Mouse (Mus musculus) adipocyte (in vitro differentiated cells): ENCODE data around the gene Zbtb38.

ENCODE experiments used
- DNase-seq: peaks from one replicate; pipeline ENCODE4 v3.0.0-alpha.2; 2016; ENCODE audit warnings: low spot score

Zbtb38 gene

GRCm38 (mm10) chr9:96752603-96753114, at the start of gene Zbtb38:
Zbtb38 (minus strand) TSS chr9:96752831.
- DNase-seq = peak; percentile 80

- DNase-seq = peak; percentile 36
Measured at GRCm38 (mm10) chr9:96800131-96800825, 47.6 kb upstream of the Zbtb38 start.

- no peak for DNase-seq
Measured at GRCm38 (mm10) chr9:96797311-96797710, 44.7 kb upstream of the Zbtb38 start.

DNA sequence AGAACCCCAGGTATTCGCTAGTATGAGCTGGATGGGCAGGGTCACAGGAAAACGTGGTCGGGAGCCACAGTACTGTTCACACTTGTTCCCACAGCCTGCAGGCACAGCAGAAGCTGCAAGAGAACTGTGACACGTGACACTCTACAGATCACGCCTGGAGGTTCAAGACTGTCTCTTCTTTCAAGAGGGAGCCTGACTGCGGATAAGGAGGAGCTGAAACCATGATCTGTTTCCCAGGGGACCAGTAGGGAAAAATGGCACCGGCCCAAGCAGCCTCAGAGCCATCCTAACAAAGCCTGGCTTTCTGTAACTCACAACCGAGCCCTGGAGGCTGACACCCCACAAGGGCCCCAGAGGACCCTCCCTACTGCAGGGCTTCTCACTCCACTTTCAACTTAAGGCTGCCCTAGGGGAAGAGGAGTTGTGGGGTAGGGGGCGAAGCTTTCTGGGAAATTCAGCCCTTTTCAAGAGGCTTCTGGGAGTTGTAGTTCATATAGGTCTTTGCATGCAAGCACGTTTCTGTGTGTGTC, 42.8 kb upstream of the Zbtb38 start:
- DNase-seq = no peak

DNA sequence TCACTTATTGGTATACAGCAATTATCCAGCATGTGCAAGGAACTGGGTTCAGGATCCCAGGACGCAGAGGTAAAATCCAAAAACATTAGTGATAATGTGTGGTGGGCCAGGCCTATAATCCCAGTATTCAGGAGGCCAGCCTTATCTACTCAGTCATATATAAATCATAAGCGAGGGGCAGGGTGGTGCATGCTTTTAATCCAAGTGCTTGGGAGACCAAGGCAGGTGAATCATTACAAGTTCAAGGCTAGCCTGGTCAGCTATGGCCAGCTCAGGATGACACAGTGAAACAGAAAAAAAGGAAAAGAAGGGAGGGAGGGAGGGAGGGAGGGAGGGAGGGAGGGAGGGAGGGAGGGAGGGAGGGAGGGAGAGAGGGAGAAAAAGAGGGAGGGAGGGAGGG, 42.0 kb upstream of the Zbtb38 start:
- DNase-seq = no peak

DNA sequence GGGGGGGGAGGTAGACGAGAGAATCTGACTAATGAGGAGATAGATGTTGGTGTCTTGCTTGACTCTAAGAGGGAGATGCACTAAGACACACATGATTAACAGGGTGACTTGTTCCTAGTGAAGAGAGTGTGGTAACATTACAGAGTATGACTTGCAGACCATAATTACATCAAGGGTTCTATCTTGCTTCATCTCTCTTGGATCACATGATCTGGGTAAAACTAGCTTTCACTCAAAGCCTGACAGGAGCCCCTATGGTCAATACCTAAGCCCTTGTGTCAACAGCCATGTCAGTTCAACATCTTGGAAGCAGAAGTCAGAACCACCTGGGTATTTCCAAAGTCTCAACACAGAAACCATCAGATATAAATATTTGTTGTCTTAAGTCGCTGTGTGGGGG, 39.9 kb upstream of the Zbtb38 start:
- DNase-seq = no peak

GRCm38 (mm10) chr9:96790389-96791007, 37.9 kb upstream of the Zbtb38 start:
- no peak for DNase-seq

DNA sequence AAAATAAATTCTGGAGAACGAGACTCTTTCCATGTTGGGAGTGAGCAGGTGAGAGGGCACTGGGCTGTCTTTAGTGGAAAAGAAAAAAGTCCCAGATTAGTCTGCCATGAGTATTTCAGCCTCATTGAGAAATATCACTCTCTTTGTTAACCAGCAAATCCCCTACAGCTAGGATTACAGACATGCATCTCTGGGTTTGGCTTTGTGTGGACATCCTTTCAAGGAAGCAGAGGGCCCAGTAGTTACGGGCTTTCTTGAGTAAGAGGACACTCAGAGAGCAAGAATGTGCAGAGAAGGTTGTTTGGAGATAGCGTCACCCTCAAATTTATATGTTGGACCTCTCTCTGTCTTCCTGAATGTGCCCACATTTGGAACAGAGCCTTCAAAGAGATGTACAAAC, 37.3 kb upstream of the Zbtb38 start:
- peak; percentile 41 for DNase-seq

DNA sequence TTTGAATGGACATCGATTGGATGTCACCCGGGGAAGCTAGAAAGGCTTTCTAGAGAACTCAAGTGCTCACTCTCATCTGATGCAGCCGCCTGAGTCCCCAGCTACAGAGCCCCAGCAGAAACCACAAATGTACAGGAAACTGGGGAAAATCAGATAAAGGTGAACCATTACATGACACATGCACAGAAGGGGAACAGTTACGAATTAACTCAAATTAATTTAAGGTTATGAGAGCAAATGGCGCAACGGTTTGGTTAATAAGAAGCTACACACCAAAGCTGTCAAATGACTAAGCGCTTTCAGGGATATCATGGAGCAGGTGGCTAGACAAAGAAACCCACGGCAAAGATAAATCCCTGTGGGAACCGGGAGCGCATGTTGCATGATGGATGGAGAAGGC, 35.2 kb upstream of the Zbtb38 start:
- DNase-seq = no peak

DNA sequence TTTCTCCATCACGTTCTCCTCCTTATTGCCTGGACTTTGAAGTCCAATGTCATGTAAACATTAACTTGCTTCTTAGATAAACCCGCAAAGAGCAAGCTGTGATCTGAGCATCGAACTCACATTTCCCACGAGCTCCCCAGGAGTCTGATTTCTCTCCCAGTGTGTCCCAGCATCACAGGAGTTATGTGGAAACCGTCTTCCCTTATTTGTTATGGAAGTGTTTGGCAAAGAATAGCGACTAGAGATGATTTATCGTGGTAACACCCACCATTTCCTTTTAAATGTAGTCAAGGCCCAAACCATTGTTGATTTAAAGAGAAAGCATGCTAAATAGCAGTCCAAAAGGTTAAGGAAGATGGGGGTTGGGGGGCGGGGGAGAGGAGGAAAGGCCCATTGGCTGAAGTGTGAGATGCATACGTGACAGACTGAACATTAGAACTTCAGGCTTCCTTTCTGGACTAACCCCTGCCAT, 33.3 kb upstream of the Zbtb38 start:
- DNase-seq = no peak

DNA sequence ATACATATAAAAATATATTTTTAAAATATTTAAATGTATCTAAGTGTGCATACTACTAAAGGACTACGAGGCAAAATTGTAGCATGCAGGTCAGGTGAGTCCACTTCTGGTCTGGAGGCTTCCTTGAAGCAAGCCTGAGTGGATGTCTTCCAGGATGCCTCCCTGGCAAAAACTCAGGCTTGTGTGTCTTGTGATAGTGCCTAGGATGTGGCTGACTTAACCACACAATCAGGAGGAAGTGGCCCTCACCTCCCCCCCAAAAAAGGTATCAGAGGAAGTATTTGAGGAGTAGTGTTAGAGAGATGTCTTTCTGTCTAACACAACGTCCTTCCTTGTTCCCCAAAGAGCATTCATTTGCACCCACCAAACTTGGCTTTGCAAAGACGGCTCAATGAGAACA, 32.6 kb upstream of the Zbtb38 start:
- DNase-seq = no peak

- no peak for DNase-seq
Measured at GRCm38 (mm10) chr9:96783667-96784066, 31.0 kb upstream of the Zbtb38 start.

GRCm38 (mm10) chr9:96783258-96783657, 30.6 kb upstream of the Zbtb38 start:
- peak; percentile 7 for DNase-seq

- DNase-seq = peak; percentile 12
Measured at GRCm38 (mm10) chr9:96782062-96782461, 29.4 kb upstream of the Zbtb38 start.

- DNase-seq = no peak
Measured at GRCm38 (mm10) chr9:96773146-96773545, 20.5 kb upstream of the Zbtb38 start.

GRCm38 (mm10) chr9:96770443-96770842, 17.8 kb upstream of the Zbtb38 start:
- DNase-seq = no peak

DNA sequence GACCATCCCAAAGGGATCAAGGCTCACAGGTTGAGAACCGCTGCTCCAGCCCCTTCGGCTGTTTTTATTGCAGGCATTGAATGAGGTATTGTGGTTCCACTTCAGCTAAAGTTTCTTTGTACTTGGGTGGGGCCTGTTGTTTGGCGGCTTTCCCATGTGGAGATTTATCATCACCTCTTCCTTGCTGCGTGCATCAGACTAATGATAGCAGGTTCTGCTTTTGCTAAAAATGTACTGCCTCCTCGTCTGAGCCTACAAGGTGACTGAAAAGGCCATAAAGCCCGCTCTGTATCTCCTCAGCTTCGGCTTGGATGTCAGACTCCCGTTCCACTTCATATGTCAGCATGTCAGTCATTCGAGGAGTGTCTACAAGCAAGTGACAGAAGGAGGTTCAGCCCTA, 17.0 kb upstream of the Zbtb38 start:
- no peak for DNase-seq

DNA sequence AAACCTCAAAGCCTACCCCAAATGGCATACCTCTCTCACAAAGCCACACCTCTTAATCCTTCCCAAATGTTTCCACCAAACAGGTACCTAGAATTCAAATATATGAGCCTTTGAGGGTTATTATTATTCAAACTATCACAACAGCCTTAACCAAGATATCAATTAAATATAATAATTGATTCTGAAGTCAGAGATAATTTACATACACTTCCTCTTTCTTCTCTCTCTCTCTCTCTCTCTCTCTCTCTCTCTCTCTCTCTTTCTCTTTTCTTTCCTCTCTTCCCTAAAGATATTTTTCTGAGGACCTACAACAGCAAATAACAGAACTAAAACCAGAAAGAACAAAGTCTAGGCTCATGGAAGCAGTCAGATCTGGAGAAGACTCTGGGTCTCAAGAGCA, 15.2 kb upstream of the Zbtb38 start:
- DNase-seq = no peak

GRCm38 (mm10) chr9:96766078-96766477, 13.4 kb upstream of the Zbtb38 start:
- no peak for DNase-seq

- DNase-seq = no peak
Measured at GRCm38 (mm10) chr9:96765410-96765809, 12.8 kb upstream of the Zbtb38 start.

DNA sequence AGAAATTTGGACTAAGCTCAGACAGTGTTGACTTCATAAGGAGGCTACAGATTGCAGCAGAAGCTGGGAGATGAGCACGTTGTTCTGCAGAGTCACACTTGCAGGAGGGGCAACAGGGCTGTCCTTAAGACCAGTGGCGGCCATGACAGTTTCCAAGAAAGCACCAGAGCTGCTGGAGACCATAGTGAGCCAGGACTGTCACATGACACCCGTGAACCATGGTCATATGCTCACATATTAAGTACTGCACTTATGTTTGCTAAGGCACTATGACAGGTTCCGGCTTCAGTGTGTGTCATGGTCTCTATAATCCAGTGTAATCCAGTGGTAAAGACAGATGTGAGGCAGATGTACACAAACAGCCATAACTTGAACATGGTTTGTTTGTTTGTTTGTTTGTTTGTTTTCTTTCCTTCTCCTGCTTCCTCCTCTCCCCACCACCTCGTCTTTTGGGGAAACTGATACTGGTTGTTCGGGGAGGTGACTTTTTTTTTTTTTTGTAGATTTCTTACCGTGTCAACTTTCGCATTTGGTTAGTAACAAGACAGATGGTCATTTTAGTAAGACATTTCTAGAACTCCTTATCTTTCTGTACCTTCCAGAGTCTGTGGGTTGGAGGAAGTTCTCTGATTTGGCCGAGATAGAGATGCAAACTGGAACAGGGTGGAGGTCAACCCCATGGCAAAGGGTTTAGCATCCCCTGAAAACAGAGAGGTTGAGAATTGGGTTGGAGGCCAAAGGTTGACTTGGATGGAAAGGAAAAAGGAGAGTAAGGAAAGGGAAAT, 11.4 kb upstream of the Zbtb38 start:
- DNase-seq = peak; percentile 30

DNA sequence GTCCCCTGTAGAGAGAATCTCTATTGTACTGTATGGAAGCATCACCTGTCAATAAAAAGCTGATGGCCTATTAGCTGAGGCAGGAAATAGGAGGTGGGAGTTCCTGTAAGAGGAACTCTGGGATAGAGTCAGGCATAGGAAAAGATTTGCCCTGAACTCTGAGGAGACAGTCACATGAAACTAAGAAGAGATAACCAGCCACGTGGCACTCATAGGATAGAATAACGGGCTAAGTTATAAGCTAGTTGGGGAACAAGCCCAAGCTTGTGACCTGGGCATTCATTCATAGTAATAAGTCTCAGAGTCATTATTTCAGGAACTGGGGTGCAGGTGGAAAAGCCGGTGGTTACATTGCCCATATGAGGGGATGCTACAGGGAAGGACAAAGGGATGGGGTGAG, 10.4 kb upstream of the Zbtb38 start:
- no peak for DNase-seq
